Mouse (Mus musculus) kidney, embryonic 16.5 days (tissue): ENCODE results near the gene Rpusd2. TPM values are rescaled to one million over a fixed set of nuclear protein-coding genes. Genes with fewer than 3 reads are reported as not detected.
A peak's percentile ranks its signal among the peaks of the same experiment; 100 is the strongest.

ENCODE experiments used
- ATAC-seq: fragments of 200-750 bp; cut with Nextera tagmentation; 2 replicates; pipeline ENCODE4 v1.8.0; 2017; ENCODE audit warnings: moderate TSS enrichment; ENCODE audit not compliant: low FRiP score, low TSS enrichment
- H3K27ac ChIP-seq: fragments of 300-500 bp; sonication (generic); 2 replicates; pipeline ENCODE4 v1.5.1; 2014; ENCODE audit warnings: low read length
- H3K27me3 ChIP-seq: fragments of 300-500 bp; sonication (generic); 2 replicates; pipeline ENCODE4 v1.6.1; 2014; ENCODE audit warnings: low read length, control low read depth, mixed read lengths; ENCODE audit not compliant: insufficient read depth
- H3K36me3 ChIP-seq: fragments of 300-500 bp; sonication (generic); 2 replicates; pipeline ENCODE4 v1.6.1; 2014; ENCODE audit warnings: low read length, control low read depth, mixed read lengths; ENCODE audit not compliant: insufficient read depth
- H3K4me1 ChIP-seq: fragments of 300-500 bp; sonication (generic); 2 replicates; pipeline ENCODE4 v1.6.1; 2014; ENCODE audit warnings: low read length, control low read depth, mixed read lengths; ENCODE audit not compliant: insufficient read depth
- H3K4me2 ChIP-seq: fragments of 300-500 bp; sonication (generic); replicated peaks from 2 replicates; pipeline ENCODE4 v1.6.1; 2014; ENCODE audit warnings: low read depth, low read length
- H3K4me3 ChIP-seq: fragments of 300-500 bp; sonication (generic); 2 replicates; pipeline ENCODE4 v1.5.1; 2014; ENCODE audit warnings: mild to moderate bottlenecking, low read length
- H3K9ac ChIP-seq: fragments of 300-500 bp; sonication (generic); replicated peaks from 2 replicates; pipeline ENCODE4 v1.6.1; 2014; ENCODE audit warnings: low read length
- H3K9me3 ChIP-seq: fragments of 300-500 bp; sonication (generic); 2 replicates; pipeline ENCODE4 v1.6.1; 2016; ENCODE audit warnings: low read length, control low read depth
- WGBS: fragments of 180-500 bp; shearing (Covaris S2); extraction: QIAGEN DNeasy Blood & Tissue Kit; methylation state at CpG from one replicate; pipeline ENCODE4 v1.1.7; 2014; 5-methylcytosine and 5-hydroxymethylcytosine counted together
- polyA plus RNA-seq: library from polyadenylated mRNA; unstranded; fragments of >200 nt; fragmentation: Nextera tagmentation; extraction: Ambion mirVana; gene quantifications from 2 replicates; pipeline ENCODE4 v1.2.1, GENCODE M21; 2015

Rpusd2 gene
- 4.5 and 5.3 TPM in 2 replicates for polyA plus RNA-seq

DNA sequence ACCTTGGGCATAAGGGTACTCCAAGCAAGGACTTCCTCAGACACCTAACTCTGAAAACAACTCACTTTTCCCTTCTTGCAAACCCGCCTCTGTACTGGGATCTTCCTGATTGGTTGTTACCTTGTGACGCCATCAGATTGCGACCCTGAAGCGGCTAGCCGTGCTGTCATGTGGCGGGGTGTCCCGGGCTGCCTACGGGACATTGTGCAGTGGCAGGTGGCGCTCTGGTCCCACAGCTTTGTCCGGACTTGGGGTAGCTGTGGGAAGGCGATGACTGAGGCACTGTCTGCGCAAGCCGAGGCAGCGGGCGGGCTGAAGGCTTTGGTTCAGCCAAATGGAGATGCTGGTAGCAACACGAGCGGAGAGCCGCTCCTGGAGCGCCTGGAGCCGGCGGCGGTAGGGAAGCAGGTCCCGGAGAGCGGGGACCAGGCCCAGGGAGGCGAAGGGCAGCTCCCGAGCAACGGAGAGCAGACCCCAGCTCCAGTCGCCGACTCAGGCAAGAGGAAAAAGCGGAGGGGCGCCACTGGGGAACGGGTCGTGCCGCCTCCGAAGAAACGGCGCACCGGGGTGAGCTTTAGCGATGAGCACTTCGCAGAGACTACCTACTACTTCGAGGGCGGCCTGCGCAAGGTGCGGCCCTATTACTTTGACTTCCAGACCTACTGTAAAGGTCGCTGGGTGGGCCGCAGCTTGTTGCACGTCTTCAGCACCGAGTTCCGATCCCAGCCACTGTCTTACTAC, at the start of gene Rpusd2:
TSS of gene Rpusd2 (plus strand) at position 135 of the 741 bp plus-strand sequence.
- Histone ChIP-seq H3K27ac (peak within 1 kb of the TSS; percentile 69), H3K4me1 (peaks cover 15% of the 10 kb centered on the region), H3K4me2 (peak within 1 kb of the TSS; percentile 70), H3K9ac (peak within 1 kb of the TSS; percentile 72), H3K36me3 (peaks cover 21% of the 10 kb centered on the region), H3K4me3 (peak within 1 kb of the TSS; percentile 74), H3K27me3 (no peaks in the 10 kb centered on the region), H3K9me3 (no peaks in the 10 kb centered on the region)
- 0% methylated on average over 49 of the region's 49 CpGs for WGBS
- ATAC-seq: peak; percentile 96

DNA sequence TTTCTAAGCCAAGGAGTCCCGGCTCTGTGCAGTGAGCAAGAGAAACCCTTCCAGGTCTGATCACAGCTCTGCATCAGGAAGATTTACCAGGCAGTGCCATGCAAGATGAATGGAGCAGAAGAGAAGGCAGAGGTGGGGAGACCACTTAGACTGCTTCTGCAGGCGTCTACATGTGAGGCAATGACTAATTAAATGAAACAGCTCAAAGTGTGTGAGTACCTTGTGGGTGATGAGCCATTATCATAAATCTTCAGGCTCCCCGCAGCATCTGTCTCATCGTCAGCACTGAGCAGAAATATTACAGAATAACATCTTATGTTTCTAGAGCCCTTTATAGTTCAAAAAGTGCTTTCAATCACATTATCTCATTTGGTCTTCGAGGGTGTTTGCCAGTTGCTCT, 39.1 kb upstream of the Rpusd2 start:
- Histone ChIP-seq H3K4me3 (no peak overlapping the region), H3K9ac (no peak overlapping the region), H3K27ac (no peak overlapping the region), H3K9me3 (peaks cover under 1% of the 10 kb centered on the region; the same call in 1 of the 2 replicates), H3K27me3 (peaks cover 7% of the 10 kb centered on the region), H3K4me2 (no peak overlapping the region), H3K36me3 (no peaks in the 10 kb centered on the region), H3K4me1 (no peaks in the 10 kb centered on the region)
- no peak for ATAC-seq
- WGBS: 49% methylated on average over 5 of the region's 5 CpGs

GRCm38 (mm10) chr2:118995919-118996797, 38.4 kb upstream of the Rpusd2 start:
- ATAC-seq: no peak
- Histone ChIP-seq H3K9me3 (no peaks in the 10 kb centered on the region), H3K27ac (no peak overlapping the region), H3K36me3 (no peaks in the 10 kb centered on the region), H3K4me1 (no peaks in the 10 kb centered on the region), H3K4me3 (no peak overlapping the region), H3K9ac (no peak overlapping the region), H3K4me2 (no peak overlapping the region), H3K27me3 (peaks cover 7% of the 10 kb centered on the region)
- WGBS: 40% methylated on average over 16 of the region's 16 CpGs

DNA sequence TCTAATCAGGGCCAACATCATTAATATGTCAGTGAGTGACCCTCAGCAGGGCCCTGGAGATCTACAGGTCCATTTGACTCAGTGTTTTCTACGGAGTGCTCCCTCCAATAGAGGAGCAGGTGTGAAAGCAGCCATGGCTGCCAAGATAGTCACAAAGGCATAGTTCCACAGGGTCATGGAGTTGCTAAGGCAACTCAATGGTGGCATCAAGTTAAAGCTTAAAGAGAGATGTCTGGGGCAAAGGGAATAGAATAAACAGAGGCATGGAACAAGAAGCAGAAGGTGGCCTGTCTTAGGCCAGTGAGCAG, 37.8 kb upstream of the Rpusd2 start:
- no peaks in the 10 kb centered on the region for H3K36me3 ChIP-seq
- no peak overlapping the region for H3K4me3 ChIP-seq
- WGBS: 52% methylated on average over 1 of the region's 1 CpGs
- ATAC-seq: no peak
- H3K9ac ChIP-seq: no peak overlapping the region
- H3K4me2 ChIP-seq: no peak overlapping the region
- no peak overlapping the region for H3K27ac ChIP-seq
- H3K4me1 ChIP-seq: no peaks in the 10 kb centered on the region
- no peaks in the 10 kb centered on the region for H3K9me3 ChIP-seq
- peaks cover 7% of the 10 kb centered on the region for H3K27me3 ChIP-seq

DNA sequence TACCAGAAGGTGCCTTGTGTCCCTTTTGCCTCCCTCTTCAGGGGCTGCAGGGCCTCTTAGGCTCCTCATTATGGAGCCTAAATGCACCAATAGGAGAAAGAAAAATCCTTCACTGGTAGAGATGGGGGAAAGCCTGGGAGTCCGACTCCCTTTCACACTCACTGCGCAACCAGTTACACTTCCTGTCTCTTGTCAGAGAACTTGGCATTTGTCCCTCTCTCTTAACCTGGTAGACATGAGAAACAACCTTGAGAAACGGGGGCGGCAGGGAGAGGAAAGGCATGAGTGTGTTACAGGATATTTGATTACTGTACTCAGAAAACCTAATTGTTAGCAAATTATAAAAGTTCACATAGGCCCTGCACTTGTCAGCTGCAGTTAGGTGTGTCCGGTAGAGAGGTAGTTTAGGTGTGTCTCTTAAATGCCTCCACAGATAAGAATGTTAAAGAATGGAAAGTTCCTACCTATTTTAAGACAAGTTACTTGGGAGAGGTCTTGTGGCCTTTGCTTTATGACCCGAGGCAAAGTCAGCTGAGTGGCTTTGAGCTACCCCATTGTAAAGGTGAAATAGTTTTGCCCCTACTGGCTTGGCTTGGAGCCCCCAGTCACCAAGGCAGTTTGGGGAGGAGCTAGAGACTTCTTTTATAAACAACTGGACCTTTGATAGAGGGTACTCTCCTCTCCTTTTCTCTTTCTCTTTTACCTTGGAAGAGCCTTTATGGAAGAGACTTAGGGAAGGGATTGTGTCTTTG, 36.3 kb upstream of the Rpusd2 start:
- no peak overlapping the region for H3K4me2 ChIP-seq
- 47% methylated on average over 6 of the region's 6 CpGs for WGBS
- no peaks in the 10 kb centered on the region for H3K4me1 ChIP-seq
- H3K4me3 ChIP-seq: no peak overlapping the region
- no peaks in the 10 kb centered on the region for H3K9me3 ChIP-seq
- ATAC-seq: no peak
- H3K27ac ChIP-seq: no peak overlapping the region
- H3K27me3 ChIP-seq: peaks cover 7% of the 10 kb centered on the region; the same call in 1 of the 2 replicates
- H3K36me3 ChIP-seq: no peaks in the 10 kb centered on the region
- H3K9ac ChIP-seq: no peak overlapping the region

- no peaks in the 10 kb centered on the region for H3K36me3 ChIP-seq
- ATAC-seq: no peak
- no peaks in the 10 kb centered on the region for H3K9me3 ChIP-seq
- no peak overlapping the region for H3K4me3 ChIP-seq
- H3K27ac ChIP-seq: no peak overlapping the region
- WGBS: 75% methylated on average over 3 of the region's 3 CpGs
- peaks cover 7% of the 10 kb centered on the region; the same call in 1 of the 2 replicates for H3K27me3 ChIP-seq
- H3K4me2 ChIP-seq: no peak overlapping the region
- H3K4me1 ChIP-seq: no peaks in the 10 kb centered on the region
- H3K9ac ChIP-seq: no peak overlapping the region
Measured at GRCm38 (mm10) chr2:118999025-118999639, 35.5 kb upstream of the Rpusd2 start.

DNA sequence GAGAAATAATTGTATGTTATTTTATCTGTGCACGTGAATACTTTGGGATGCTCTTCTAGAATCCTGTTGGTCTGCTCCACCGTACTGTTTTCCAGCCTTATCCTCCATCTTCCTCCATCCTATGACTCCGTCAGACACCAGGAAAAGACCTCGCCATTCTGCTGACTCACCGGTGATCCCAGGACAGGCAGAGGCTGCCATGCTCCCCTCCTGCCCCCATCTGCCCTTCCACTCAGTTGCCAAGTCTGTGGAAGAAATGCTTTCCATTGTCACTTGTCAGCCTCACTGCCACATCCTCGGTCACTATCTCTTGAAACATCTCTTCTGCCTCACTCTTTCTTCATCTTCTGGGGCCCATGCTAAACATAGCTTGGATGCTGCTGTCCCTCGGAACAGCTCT, 27.7 kb upstream of the Rpusd2 start:
- Histone ChIP-seq H3K4me1 (no peaks in the 10 kb centered on the region), H3K9ac (no peak overlapping the region)
- no peak for ATAC-seq

DNA sequence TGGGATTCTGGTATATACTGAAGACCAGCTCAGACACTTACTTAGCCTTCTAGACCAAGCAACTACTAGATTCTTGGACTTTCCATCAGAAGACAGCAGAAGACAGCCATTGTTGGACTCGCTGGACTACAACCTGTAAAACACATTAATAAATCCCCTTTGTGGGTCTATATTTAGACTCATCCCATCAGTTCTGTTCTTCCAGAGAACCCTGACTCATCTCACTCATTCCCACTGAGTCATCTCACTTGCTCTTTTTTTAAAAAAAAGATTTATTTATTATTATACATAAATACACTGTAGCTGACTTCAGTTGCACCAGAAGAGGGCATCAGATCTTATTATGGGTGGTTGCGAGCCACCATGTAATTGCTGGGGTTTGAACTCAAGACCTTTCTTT, 25.2 kb upstream of the Rpusd2 start:
- H3K36me3 ChIP-seq: no peaks in the 10 kb centered on the region
- no peak overlapping the region for H3K27ac ChIP-seq
- H3K4me3 ChIP-seq: no peak overlapping the region
- no peak for ATAC-seq
- WGBS: 99% methylated on average over 2 of the region's 2 CpGs
- no peak overlapping the region for H3K4me2 ChIP-seq
- H3K9ac ChIP-seq: no peak overlapping the region
- H3K9me3 ChIP-seq: no peaks in the 10 kb centered on the region
- no peaks in the 10 kb centered on the region for H3K27me3 ChIP-seq
- no peaks in the 10 kb centered on the region for H3K4me1 ChIP-seq

More for the DNA sequence above, 27.7 kb upstream of the Rpusd2 start:
- 79% methylated on average over 7 of the region's 7 CpGs for WGBS
- no peaks in the 10 kb centered on the region for H3K27me3 ChIP-seq
- no peaks in the 10 kb centered on the region for H3K36me3 ChIP-seq
- no peaks in the 10 kb centered on the region for H3K9me3 ChIP-seq
- no peak overlapping the region for H3K4me3 ChIP-seq
- H3K4me2 ChIP-seq: no peak overlapping the region
- no peak overlapping the region for H3K27ac ChIP-seq

GRCm38 (mm10) chr2:119014989-119015388, 19.6 kb upstream of the Rpusd2 start:
- no peak for ATAC-seq
- H3K9me3 ChIP-seq: peaks cover 3% of the 10 kb centered on the region; the same call in 1 of the 2 replicates
- H3K9ac ChIP-seq: no peak overlapping the region
- H3K4me1 ChIP-seq: peaks cover 16% of the 10 kb centered on the region
- peaks cover 9% of the 10 kb centered on the region for H3K36me3 ChIP-seq
- no peak overlapping the region for H3K4me2 ChIP-seq
- no peaks in the 10 kb centered on the region for H3K27me3 ChIP-seq
- 62% methylated on average over 7 of the region's 7 CpGs for whole genome bisulfite sequencing
- no peak overlapping the region for H3K27ac ChIP-seq
- no peak overlapping the region for H3K4me3 ChIP-seq
